Mouse (Mus musculus): Measurements from ENCODE around the gene Gm281.

The Gm281 gene

GRCm38 (mm10) chr14:13812801-13813479 is 101.3 kb downstream of the Gm281 start:
- peak; percentile 29 for DNase-seq (ENCODE audit: inconsistent ontology term)

GRCm38 (mm10) chr14:13790446-13790845 is 123.8 kb downstream of the Gm281 start:
- DNase-seq (ENCODE audit: inconsistent ontology term) = no peak

GRCm38 (mm10) chr14:13790001-13790400 is 124.3 kb downstream of the Gm281 start:
- DNase-seq (ENCODE audit: inconsistent ontology term) = no peak

- DNase-seq (ENCODE audit: inconsistent ontology term) = peak; percentile 88
These were observed 131.3 kb downstream of the Gm281 start for GRCm38 (mm10) chr14:13782970-13783369.

- no peak for DNase-seq (ENCODE audit: inconsistent ontology term)
These were observed 135.9 kb downstream of the Gm281 start for GRCm38 (mm10) chr14:13778383-13778782.

- no peak for DNase-seq (ENCODE audit: inconsistent ontology term)
These were observed 143.1 kb downstream of the Gm281 start for GRCm38 (mm10) chr14:13771163-13771562.

GRCm38 (mm10) chr14:13770686-13771085 is 143.6 kb downstream of the Gm281 start:
- DNase-seq (ENCODE audit: inconsistent ontology term) = no peak
